Mouse (Mus musculus) lung, adult 2 months (tissue): ENCODE results near the gene Sfn. TPM values are rescaled to one million over a fixed set of nuclear protein-coding genes. Genes with fewer than 3 reads are reported as not detected.

Experiments
- DNase-seq: peaks from one replicate; pipeline ENCODE4 v3.0.0; 2022
- H3K4me1 ChIP-seq: fragments of 200-500 bp; 2 replicates; pipeline ENCODE4 v1.6.1; 2011; ENCODE audit warnings: low read length; ENCODE audit not compliant: control insufficient read depth, insufficient read depth
- H3K4me3 ChIP-seq: fragments of 200-500 bp; replicated peaks from 2 replicates; pipeline ENCODE3; 2011; ENCODE audit warnings: low read depth, mild to moderate bottlenecking, control low read depth, low read length; ENCODE audit errors: extremely low read depth
- CTCF ChIP-seq: fragments of 200-500 bp; IDR thresholded peaks from 2 replicates; pipeline ENCODE4 v1.5.1; 2011; ENCODE audit warnings: mild to moderate bottlenecking, low read length, control low read depth; ENCODE audit not compliant: insufficient read depth
- POLR2A ChIP-seq: fragments of 200-500 bp; IDR thresholded peaks from 2 replicates; pipeline ENCODE4 v1.6.1; 2011; ENCODE audit warnings: low read depth, mild to moderate bottlenecking, control low read depth, low read length, borderline replicate concordance; ENCODE audit errors: extremely low read depth
- WGBS: fragments of 180-500 bp; shearing (Covaris S2); methylation state at CpG from one replicate; pipeline ENCODE4 v1.1.7; 2018; 5-methylcytosine and 5-hydroxymethylcytosine counted together
- polyA plus RNA-seq: library from polyadenylated mRNA; depleted of rRNA; stranded (reverse); fragments of >200 nt; gene quantifications from 2 replicates; pipeline ENCODE4 v1.2.3, GENCODE M21; 2012

Sfn gene
- polyA plus RNA-seq, 1 experiment, result 107 TPM

GRCm38 (mm10) chr4:133595538-133595937 lies 6.4 kb downstream of the Sfn start:
- peaks cover 6% of the 10 kb centered on the region for H3K4me1 ChIP-seq
- WGBS, result 63% methylated on average over 7 of the region's 7 CpGs
- no peak overlapping the region for H3K4me3 ChIP-seq
- DNase-seq, result no peak
- TF ChIP-seq CTCF (no peak), POLR2A (no peak)

- WGBS, result 23% methylated on average over 7 of the region's 7 CpGs
- peak; percentile 97 for TF ChIP-seq CTCF
- TF ChIP-seq POLR2A, result no peak
- DNase-seq, result peak; percentile 76
Observed at GRCm38 (mm10) chr4:133592570-133592969, 9.4 kb downstream of the Sfn start.

GRCm38 (mm10) chr4:133584059-133584951 lies 17.7 kb downstream of the Sfn start, which contains the start of gene Gpn2:
TSS of gene Gpn2 (plus strand) at chr4:133584362.
- DNase-seq, result peak; percentile 77
- H3K4me3 ChIP-seq, result peak within 1 kb of the TSS; percentile 84
- H3K4me1 ChIP-seq, result peaks cover 3% of the 10 kb centered on the region; the same call in 1 of the 2 replicates
- TF ChIP-seq POLR2A, result peak; percentile 65; the same call in 1 of the 2 replicates
- no peak for TF ChIP-seq CTCF
- 2% methylated on average over 65 of the region's 65 CpGs for WGBS

More at GRCm38 (mm10) chr4:133592570-133592969, 9.4 kb downstream of the Sfn start:
- no peak overlapping the region for H3K4me3 ChIP-seq
- H3K4me1 ChIP-seq, result no peaks in the 10 kb centered on the region

- WGBS, result 54% methylated on average over 6 of the region's 6 CpGs
- TF ChIP-seq CTCF (no peak), POLR2A (no peak)
- H3K4me1 ChIP-seq, result peaks cover 3% of the 10 kb centered on the region; the same call in 1 of the 2 replicates
- peak overlapping the region; percentile 84 for H3K4me3 ChIP-seq
- no peak for DNase-seq
Observed at GRCm38 (mm10) chr4:133583690-133584058, 18.3 kb downstream of the Sfn start.

GRCm38 (mm10) chr4:133577983-133578382 lies 24.0 kb downstream of the Sfn start:
- no peak for DNase-seq
- WGBS, result 81% methylated on average over 12 of the region's 12 CpGs
- TF ChIP-seq CTCF (no peak), POLR2A (no peak)
- no peak overlapping the region for H3K4me3 ChIP-seq
- no peaks in the 10 kb centered on the region for H3K4me1 ChIP-seq

- TF ChIP-seq POLR2A (no peak), CTCF (no peak)
- H3K4me3 ChIP-seq, result peak overlapping the region; percentile 80
- H3K4me1 ChIP-seq, result no peaks in the 10 kb centered on the region
- DNase-seq, result no peak
- under 1% methylated on average over 41 of the region's 41 CpGs for WGBS
Observed at GRCm38 (mm10) chr4:133574843-133575202, 27.1 kb downstream of the Sfn start.

- no peaks in the 10 kb centered on the region for H3K4me1 ChIP-seq
- TF ChIP-seq CTCF, result no peak
- TF ChIP-seq POLR2A, result peak; percentile 90; the same call in 1 of the 2 replicates
- DNase-seq, result peak; percentile 92
- peak within 1 kb of the TSS; percentile 80 for H3K4me3 ChIP-seq
- WGBS, result 3% methylated on average over 44 of the region's 44 CpGs
Observed at GRCm38 (mm10) chr4:133574070-133574842, 27.7 kb downstream of the Sfn start, which contains the start of gene Gpatch3. TSS of gene Gpatch3 (plus strand) at chr4:133574745.

- DNase-seq, result no peak
- Histone ChIP-seq H3K4me3 (no peak overlapping the region), H3K4me1 (no peaks in the 10 kb centered on the region)
- 37% methylated on average over 10 of the region's 10 CpGs for WGBS
- TF ChIP-seq POLR2A (no peak), CTCF (no peak)
Observed at GRCm38 (mm10) chr4:133570066-133570466, 31.9 kb downstream of the Sfn start.

- no peaks in the 10 kb centered on the region for H3K4me1 ChIP-seq
- no peak overlapping the region for H3K4me3 ChIP-seq
- no peak for DNase-seq
- TF ChIP-seq CTCF (no peak), POLR2A (no peak)
- 76% methylated on average over 10 of the region's 10 CpGs for WGBS
Observed at GRCm38 (mm10) chr4:133569291-133570065, 32.5 kb downstream of the Sfn start.
